Mouse (Mus musculus) neural tube, embryonic 10.5 days (tissue): ENCODE measurements at regions not wholly inside any gene's neighbourhood (a gene's known extent, or its start where the extent isn't known, plus 50 kb on each side); places are given as distances from the start of the nearest gene placed in this dataset.

Source experiments
- DNase-seq: peaks from one replicate; pipeline ENCODE4 v3.0.0-alpha.2; 2017; ENCODE audit warnings: low spot score; ENCODE audit errors: extremely low spot score

- no peak for DNase-seq
These were observed 233.6 kb upstream of the Tmem161b start for GRCm38 (mm10) chr13:83988517-83988916.

GRCm38 (mm10) chr13:83997599-83998369, 224.3 kb upstream of the Tmem161b start:
- DNase-seq = no peak

GRCm38 (mm10) chr13:84021771-84022170, 200.3 kb upstream of the Tmem161b start:
- DNase-seq = no peak

- DNase-seq = no peak
These were observed 199.1 kb upstream of the Tmem161b start for GRCm38 (mm10) chr13:84023021-84023420.

- DNase-seq = no peak
These were observed 198.5 kb upstream of the Tmem161b start for GRCm38 (mm10) chr13:84023637-84024036.

GRCm38 (mm10) chr13:84025348-84025747, 196.7 kb upstream of the Tmem161b start:
- no peak for DNase-seq

- DNase-seq = no peak
These were observed 174.4 kb upstream of the Tmem161b start for GRCm38 (mm10) chr13:84047736-84048135.

GRCm38 (mm10) chr13:84052221-84052620, 169.9 kb upstream of the Tmem161b start:
- DNase-seq = no peak

GRCm38 (mm10) chr13:84054956-84055355, 167.1 kb upstream of the Tmem161b start:
- DNase-seq = no peak

GRCm38 (mm10) chr13:84055576-84055975, 166.5 kb upstream of the Tmem161b start:
- DNase-seq = no peak

GRCm38 (mm10) chr13:84056451-84056850, 165.6 kb upstream of the Tmem161b start:
- DNase-seq = no peak

- no peak for DNase-seq
These were observed 165.1 kb upstream of the Tmem161b start for GRCm38 (mm10) chr13:84056998-84057397.

- DNase-seq = no peak
These were observed 164.6 kb upstream of the Tmem161b start for GRCm38 (mm10) chr13:84057456-84057855.

- no peak for DNase-seq
These were observed 163.8 kb upstream of the Tmem161b start for GRCm38 (mm10) chr13:84058251-84058650.

- DNase-seq = peak; percentile 60
These were observed 163.0 kb upstream of the Tmem161b start for GRCm38 (mm10) chr13:84059031-84059651.

- peak; percentile 48 for DNase-seq
These were observed 162.2 kb upstream of the Tmem161b start for GRCm38 (mm10) chr13:84059661-84060452.

- no peak for DNase-seq
These were observed 161.7 kb upstream of the Tmem161b start for GRCm38 (mm10) chr13:84060453-84060834.

GRCm38 (mm10) chr13:84060906-84061305, 161.2 kb upstream of the Tmem161b start:
- no peak for DNase-seq

GRCm38 (mm10) chr13:84061820-84062480, 160.1 kb upstream of the Tmem161b start:
- DNase-seq = no peak

- no peak for DNase-seq
These were observed 159.5 kb upstream of the Tmem161b start for GRCm38 (mm10) chr13:84062616-84063015.

GRCm38 (mm10) chr13:84063406-84063805, 158.7 kb upstream of the Tmem161b start:
- DNase-seq = no peak
